8 mouse cellular contexts compared by ENCODE assay signal in genomic region chr8:84970913-84971312, GRCm38 (mm10). TPM values are rescaled to one million over a fixed set of nuclear protein-coding genes. Genes with fewer than 3 reads are reported as not detected.
DNase-seq lines count a peak whose midpoint lies in the region; ATAC-seq and TF ChIP-seq lines count a peak whose summit lies in the region.

No protein-coding gene starts in this region.

- peaks cover 41% of the 10 kb centered on the region for H3K4me1 ChIP-seq in heart, embryonic 10.5 days
- peaks cover 10% of the 10 kb centered on the region; the same call in 1 of the 2 replicates for H3K4me1 ChIP-seq in bone marrow, adult 2 months (ENCODE audit: control insufficient read depth, insufficient read depth, low read length)
- peaks cover 59% of the 10 kb centered on the region for H3K4me1 ChIP-seq in hindbrain, embryonic 13.5 days (replicated peaks)
- peaks cover 57% of the 10 kb centered on the region for H3K4me1 ChIP-seq in midbrain, embryonic 13.5 days (replicated peaks)

- ATAC-seq in hindbrain, embryonic 13.5 days (ENCODE audit: low FRiP score): no peak
- no peak for ATAC-seq in midbrain, embryonic 13.5 days

- peak; percentile 94 for DNase-seq in heart, embryonic 10.5 days (ENCODE audit: low spot score)
- no peak for DNase-seq in heart, adult 8-10 months (ENCODE audit: low spot score)
- DNase-seq in layer of hippocampus, postnatal 25 days (ENCODE audit: extremely low spot score in 1 of 2, low spot score in 1 of 2): no peak
- DNase-seq in frontal cortex, postnatal 25 days (ENCODE audit: low spot score in 2 of 2): no peak
- DNase-seq in lung, postnatal 14 days: no peak

- peak overlapping the region; percentile 97 for H3K27ac ChIP-seq in heart, embryonic 10.5 days
- H3K27ac ChIP-seq in bone marrow, adult 2 months (ENCODE audit: control insufficient read depth, insufficient read depth, low read depth, low read length, poor library complexity): peak overlapping the region; percentile 86
- H3K27ac ChIP-seq in hindbrain, embryonic 13.5 days: peak overlapping the region; percentile 91
- peak overlapping the region; percentile 85 for H3K27ac ChIP-seq in midbrain, embryonic 13.5 days

- H3K9ac ChIP-seq in hindbrain, embryonic 13.5 days: peak overlapping the region; percentile 90
- H3K9ac ChIP-seq in midbrain, embryonic 13.5 days (replicated peaks): peak overlapping the region; percentile 96

- peak; percentile 80 for TF ChIP-seq POLR2A in bone marrow, adult 2 months (IDR thresholded peaks at IDR 0.05; ENCODE audit: borderline replicate concordance, control insufficient read depth, low read depth, low read length)

- no peaks in the 10 kb centered on the region for H3K27me3 ChIP-seq in heart, embryonic 10.5 days (ENCODE audit: insufficient read depth, poor library complexity, severe bottlenecking)
- no peaks in the 10 kb centered on the region for H3K27me3 ChIP-seq in hindbrain, embryonic 13.5 days
- no peaks in the 10 kb centered on the region for H3K27me3 ChIP-seq in midbrain, embryonic 13.5 days

- WGBS in heart, embryonic 10.5 days: 35% methylated on average over 5 of the region's 5 CpGs
- 61% methylated on average over 5 of the region's 5 CpGs for WGBS in bone marrow, adult 2 months
- 66% methylated on average over 5 of the region's 5 CpGs for WGBS in hindbrain, embryonic 13.5 days
- 67% methylated on average over 5 of the region's 5 CpGs for WGBS in midbrain, embryonic 13.5 days

- H3K36me3 ChIP-seq in heart, embryonic 10.5 days: peaks cover 44% of the 10 kb centered on the region
- H3K36me3 ChIP-seq in hindbrain, embryonic 13.5 days: peaks cover 41% of the 10 kb centered on the region
- H3K36me3 ChIP-seq in midbrain, embryonic 13.5 days: peaks cover 44% of the 10 kb centered on the region

- H3K4me2 ChIP-seq in hindbrain, embryonic 13.5 days: peak overlapping the region; percentile 98
- H3K4me2 ChIP-seq in midbrain, embryonic 13.5 days (replicated peaks): peak overlapping the region; percentile 88

- no peaks in the 10 kb centered on the region for H3K9me3 ChIP-seq in heart, embryonic 10.5 days
- H3K9me3 ChIP-seq in hindbrain, embryonic 13.5 days: no peaks in the 10 kb centered on the region
- no peaks in the 10 kb centered on the region for H3K9me3 ChIP-seq in midbrain, embryonic 13.5 days

- TF ChIP-seq CTCF in bone marrow, adult 2 months (IDR thresholded peaks at IDR 0.05; ENCODE audit: control insufficient read depth, insufficient read depth, low read length): no peak

- peak overlapping the region; percentile 83 for H3K4me3 ChIP-seq in heart, embryonic 10.5 days
- peak overlapping the region; percentile 80 for H3K4me3 ChIP-seq in bone marrow, adult 2 months (replicated peaks; ENCODE audit: control insufficient read depth, low read depth, low read length)
- peak overlapping the region; percentile 74 for H3K4me3 ChIP-seq in hindbrain, embryonic 13.5 days
- H3K4me3 ChIP-seq in midbrain, embryonic 13.5 days (replicated peaks): peak overlapping the region; percentile 77

RNA-seq across cellular contexts. Expression of gene Rnaseh2a, which starts 1.3 kb away (rescaled TPM):
- polyA plus RNA-seq in heart, embryonic 10.5 days (2016; fragmentation: Nextera tagmentation; extraction: Ambion mirVana): 104 and 119 TPM in 2 replicates
- 10 to 100 TPM; 41.9 to 61.3 (median 55.0) TPM for total RNA-seq in heart, adult 8-10 months (2022)
- polyA plus RNA-seq in bone marrow, adult 2 months (2011; ENCODE audit: insufficient read depth, insufficient read length, low replicate concordance, missing spikeins): 40.8 and 54.9 TPM in 2 replicates
- 61.4 and 62.1 TPM in 2 replicates for polyA plus RNA-seq in hindbrain, embryonic 13.5 days (2015; fragmentation: Nextera tagmentation; extraction: Ambion mirVana)
- 66.5 and 68.6 TPM in 2 replicates for polyA plus RNA-seq in midbrain, embryonic 13.5 days (2015; fragmentation: Nextera tagmentation; extraction: Ambion mirVana)
- 10 to 100 TPM; 37.1 to 41.5 TPM for total RNA-seq in layer of hippocampus, postnatal 25 days (2021)

RNA-seq across cellular contexts. Expression of gene Prdx2, which starts 1.5 kb away (rescaled TPM):
- polyA plus RNA-seq in heart, embryonic 10.5 days (2016; fragmentation: Nextera tagmentation; extraction: Ambion mirVana): 810 and 835 TPM in 2 replicates
- total RNA-seq in heart, adult 8-10 months (2022): 100 to 1,000 TPM; 644 to 711 (median 676) TPM
- 1,113 and 1,804 TPM in 2 replicates for polyA plus RNA-seq in bone marrow, adult 2 months (2011; ENCODE audit: insufficient read depth, insufficient read length, low replicate concordance, missing spikeins)
- polyA plus RNA-seq in hindbrain, embryonic 13.5 days (2015; fragmentation: Nextera tagmentation; extraction: Ambion mirVana): 1,362 and 1,388 TPM in 2 replicates
- polyA plus RNA-seq in midbrain, embryonic 13.5 days (2015; fragmentation: Nextera tagmentation; extraction: Ambion mirVana): 1,603 and 1,658 TPM in 2 replicates
- total RNA-seq in layer of hippocampus, postnatal 25 days (2021): 100 to 1,000 TPM; 335 to 353 TPM

RNA-seq across cellular contexts. Expression of gene Gm49661, which starts 1.7 kb away (rescaled TPM):
- polyA plus RNA-seq in heart, embryonic 10.5 days (2016; fragmentation: Nextera tagmentation; extraction: Ambion mirVana): not detected in 2 replicates
- total RNA-seq in heart, adult 8-10 months (2022): 1 to 10 TPM in 2 of 4 experiments, not detected in 2; 2.4 to 5.9 TPM
- not detected in 2 replicates for polyA plus RNA-seq in bone marrow, adult 2 months (2011; ENCODE audit: insufficient read depth, insufficient read length, low replicate concordance, missing spikeins)
- polyA plus RNA-seq in hindbrain, embryonic 13.5 days (2015; fragmentation: Nextera tagmentation; extraction: Ambion mirVana): not detected in 2 replicates
- not detected in 2 replicates for polyA plus RNA-seq in midbrain, embryonic 13.5 days (2015; fragmentation: Nextera tagmentation; extraction: Ambion mirVana)
- total RNA-seq in layer of hippocampus, postnatal 25 days (2021): not detected

RNA-seq across cellular contexts. Expression of gene Junb, which starts 7.6 kb away (rescaled TPM):
- 9.5 and 11.4 TPM in 2 replicates for polyA plus RNA-seq in heart, embryonic 10.5 days (2016; fragmentation: Nextera tagmentation; extraction: Ambion mirVana)
- total RNA-seq in heart, adult 8-10 months (2022): 10 to 100 TPM; 17.8 to 32.3 (median 23.9) TPM
- polyA plus RNA-seq in bone marrow, adult 2 months (2011; ENCODE audit: insufficient read depth, insufficient read length, low replicate concordance, missing spikeins): 11.1 and 18.4 TPM in 2 replicates
- 5.2 and 5.9 TPM in 2 replicates for polyA plus RNA-seq in hindbrain, embryonic 13.5 days (2015; fragmentation: Nextera tagmentation; extraction: Ambion mirVana)
- polyA plus RNA-seq in midbrain, embryonic 13.5 days (2015; fragmentation: Nextera tagmentation; extraction: Ambion mirVana): 3.5 and 6.1 TPM in 2 replicates
- 10 to 100 TPM; 67.9 to 68.8 TPM for total RNA-seq in layer of hippocampus, postnatal 25 days (2021)

RNA-seq across cellular contexts. Expression of gene Hook2, which starts 19.5 kb away (rescaled TPM):
- 8.4 and 14.7 TPM in 2 replicates for polyA plus RNA-seq in heart, embryonic 10.5 days (2016; fragmentation: Nextera tagmentation; extraction: Ambion mirVana)
- total RNA-seq in heart, adult 8-10 months (2022): 1 to 10 TPM; 1.9 to 3.5 (median 2.7) TPM
- 3.5 and 7.3 TPM in 2 replicates for polyA plus RNA-seq in bone marrow, adult 2 months (2011; ENCODE audit: insufficient read depth, insufficient read length, low replicate concordance, missing spikeins)
- 25.1 and 25.5 TPM in 2 replicates for polyA plus RNA-seq in hindbrain, embryonic 13.5 days (2015; fragmentation: Nextera tagmentation; extraction: Ambion mirVana)
- polyA plus RNA-seq in midbrain, embryonic 13.5 days (2015; fragmentation: Nextera tagmentation; extraction: Ambion mirVana): 23.5 and 23.8 TPM in 2 replicates
- 1 to 10 TPM; 7.6 to 9.3 TPM for total RNA-seq in layer of hippocampus, postnatal 25 days (2021)
